Mouse (Mus musculus): ENCODE results near the gene Egflam.

The Egflam gene

DNA sequence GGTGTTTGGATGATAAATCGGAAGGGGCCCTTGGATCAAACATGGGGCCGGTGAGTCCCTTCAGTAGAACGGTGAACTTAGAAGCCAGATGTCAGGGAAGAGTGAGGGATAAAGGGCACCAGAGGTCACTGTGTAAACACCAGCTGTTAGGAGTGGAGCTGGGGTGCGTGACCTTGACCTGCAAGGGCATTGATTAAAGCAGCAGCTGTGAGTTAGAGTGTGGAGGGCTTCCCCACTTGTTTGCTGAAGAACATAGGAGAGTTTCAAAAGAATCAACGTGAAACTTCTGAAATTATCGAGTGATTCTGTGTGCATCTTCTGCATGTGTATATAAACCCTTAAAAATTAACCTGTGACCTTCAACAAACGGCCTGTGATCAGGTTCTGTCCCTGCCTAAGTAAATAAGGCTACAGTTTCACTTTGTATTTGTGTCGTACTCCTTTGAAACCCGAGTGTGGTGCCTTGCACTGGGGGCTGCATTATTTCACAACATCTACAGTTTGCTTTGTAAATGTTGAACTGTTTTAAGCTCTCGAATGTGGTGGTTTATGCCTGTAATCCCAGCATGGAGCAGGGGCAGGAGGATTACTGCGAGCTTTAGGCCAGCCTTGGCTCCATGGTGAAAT lies 230.2 kb downstream of the Egflam start:
- DNase-seq: no peak

DNA sequence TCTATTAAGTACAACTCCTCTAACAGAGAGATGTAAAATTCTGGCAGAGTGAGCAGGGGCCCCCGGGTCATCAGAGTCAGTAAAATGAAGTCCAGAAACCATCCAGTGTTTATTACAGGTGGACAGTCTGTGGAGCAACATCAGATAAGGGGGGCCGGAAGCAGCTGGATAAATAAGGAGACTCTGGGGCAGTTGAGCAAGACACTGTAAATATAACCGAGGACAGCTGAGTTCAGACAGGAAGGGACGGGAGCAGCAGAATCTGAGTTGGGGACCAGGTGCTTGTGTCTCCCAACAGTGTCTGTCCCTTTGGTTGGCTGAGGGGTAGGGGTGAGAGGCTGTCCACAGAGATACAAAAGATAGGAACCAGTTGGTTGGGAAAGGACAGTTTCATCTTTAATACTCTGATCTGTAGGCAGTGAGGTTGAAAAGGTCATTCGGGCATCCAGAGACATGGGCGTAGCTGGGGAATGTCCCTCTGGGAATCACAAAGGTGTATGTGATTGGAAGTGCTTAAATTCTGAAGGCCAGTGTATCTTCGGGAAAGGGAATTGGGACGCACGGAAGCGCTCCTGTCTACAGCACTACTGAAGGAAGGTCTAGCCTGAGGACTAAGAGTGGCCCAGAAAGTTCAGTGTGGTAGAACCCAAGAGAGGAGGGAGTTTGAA lies 230.8 kb downstream of the Egflam start:
- no peak for DNase-seq

DNA sequence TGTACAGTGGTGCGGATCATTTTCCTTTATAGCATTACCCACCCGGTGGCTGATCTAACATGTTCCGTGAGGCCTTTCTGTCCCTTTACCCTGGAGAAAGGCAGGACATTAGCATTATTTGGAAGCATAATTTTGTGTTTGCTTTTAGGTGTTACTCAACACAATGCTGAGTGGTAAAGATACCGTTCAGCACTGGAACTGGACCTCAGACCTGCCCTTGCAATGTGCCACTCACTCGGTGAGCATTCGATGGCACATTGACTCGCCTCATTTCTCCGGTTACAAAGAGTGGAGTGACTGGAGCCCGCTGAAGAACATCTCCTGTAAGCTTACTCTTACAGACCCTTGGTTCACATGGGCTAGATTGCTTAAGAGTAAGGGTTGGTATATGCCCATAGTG lies 231.5 kb downstream of the Egflam start:
- DNase-seq: no peak

DNA sequence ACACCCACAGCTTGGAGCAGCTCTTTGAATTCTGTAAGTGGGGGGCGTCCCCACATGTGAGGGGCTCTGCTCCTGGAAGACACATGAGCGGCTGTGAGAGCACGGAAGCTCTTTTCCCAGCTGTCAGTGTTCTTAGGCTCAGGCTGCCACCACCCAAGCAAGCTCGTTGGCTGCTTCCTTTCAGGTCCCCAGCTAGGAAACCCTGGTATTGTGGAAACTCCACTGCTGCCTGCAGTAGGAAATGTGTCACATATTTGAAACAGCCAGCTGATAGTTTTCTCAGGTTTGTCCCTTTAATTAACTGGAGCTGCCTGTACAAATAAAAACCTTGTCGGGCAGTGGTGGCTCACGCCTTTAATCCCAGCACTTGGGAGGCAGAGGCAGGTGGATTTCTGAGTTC lies 234.3 kb downstream of the Egflam start:
- no peak for DNase-seq

DNA sequence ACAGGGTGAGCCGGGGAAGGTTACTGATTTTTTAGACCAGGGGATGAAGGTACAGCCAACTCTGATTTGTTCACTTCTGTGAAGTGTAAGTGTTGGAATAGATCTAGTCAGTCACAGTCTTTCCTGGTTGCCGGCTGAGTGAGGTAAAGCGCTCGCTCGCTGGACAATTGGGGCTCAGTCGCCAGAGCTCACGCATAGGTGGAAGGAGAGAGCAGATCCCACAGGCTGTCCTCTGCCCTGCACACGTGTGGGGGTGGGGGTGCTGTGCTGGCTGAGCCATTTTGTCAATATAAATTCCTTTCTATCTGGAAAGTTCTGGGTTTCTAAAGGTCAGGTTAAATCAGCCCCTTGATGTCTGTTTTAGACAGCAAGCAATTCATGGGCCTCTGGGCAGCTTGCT lies 237.9 kb downstream of the Egflam start:
- DNase-seq: no peak

DNA sequence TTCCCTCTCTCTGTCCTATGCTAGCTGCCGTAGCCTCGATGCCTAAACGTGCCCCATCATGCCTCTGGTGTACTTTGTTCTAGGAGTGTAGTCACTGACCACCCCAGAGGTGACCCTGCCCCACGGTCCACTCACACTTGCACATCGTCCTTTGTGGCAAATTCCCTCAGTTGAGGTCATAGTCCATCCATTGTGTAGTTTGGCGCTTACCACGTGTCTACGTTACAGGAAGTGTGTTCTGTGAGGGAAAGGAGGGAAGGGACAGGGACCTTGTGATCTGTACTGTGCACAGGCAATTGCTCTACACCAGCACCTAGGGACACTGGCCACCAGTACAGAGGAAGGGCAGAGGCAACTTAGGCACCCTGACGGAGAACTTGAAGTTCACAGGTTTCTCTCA lies 238.3 kb downstream of the Egflam start:
- no peak for DNase-seq

DNA sequence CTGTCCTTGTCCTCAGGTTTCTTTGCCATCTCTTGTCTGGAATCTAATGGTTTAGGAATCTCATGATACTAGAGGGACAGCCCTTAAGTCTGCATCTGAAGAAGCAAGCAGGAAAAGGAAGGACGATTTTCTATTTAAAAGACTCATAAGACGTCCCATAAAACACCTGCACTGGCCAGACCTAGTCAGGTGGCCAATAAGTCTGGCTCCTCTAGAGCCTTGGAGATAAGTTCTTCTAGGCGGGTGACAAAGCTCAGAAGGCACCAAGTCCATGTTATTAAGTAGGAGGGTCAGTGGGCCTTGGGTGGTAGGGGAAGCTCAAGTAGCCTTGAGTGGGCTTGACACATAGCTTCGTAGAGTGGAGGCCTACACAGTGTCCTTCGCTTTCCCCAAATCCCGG lies 240.5 kb downstream of the Egflam start:
- DNase-seq: no peak
